Mouse (Mus musculus): Measurements from ENCODE around the gene Elavl2.

- TF ChIP-seq POLR2A (IDR thresholded peaks at IDR 0.05; ENCODE audit: control insufficient read depth, extremely low read depth, insufficient read depth, low read length, poor library complexity): no peak
- no peak for TF ChIP-seq CTCF (IDR thresholded peaks at IDR 0.05; ENCODE audit: borderline replicate concordance, control insufficient read depth, extremely low read depth, insufficient read depth, low read length, poor library complexity)
Measured at GRCm38 (mm10) chr4:91371131-91371818, 29.3 kb downstream of the Elavl2 start.
